Mouse (Mus musculus) lung, postnatal 0 days (tissue): Measurements from ENCODE around the gene Ulk2. TPM values are rescaled to one million over a fixed set of nuclear protein-coding genes. Genes with fewer than 3 reads are reported as not detected.

Experiments
- ATAC-seq: fragments of 200-750 bp; cut with Nextera tagmentation; 2 replicates; pipeline ENCODE4 v1.8.0; 2017; ENCODE audit warnings: moderate library complexity
- DNase-seq: peaks from one replicate; pipeline ENCODE4 v3.0.0-alpha.2; 2016; ENCODE audit warnings: low spot score
- H3K27ac ChIP-seq: fragments of 300-500 bp; sonication (generic); 2 replicates; pipeline ENCODE4 v1.5.1; 2014; ENCODE audit warnings: antibody characterized with exemption, mild to moderate bottlenecking, low read length, mixed read lengths
- H3K27me3 ChIP-seq: fragments of 300-500 bp; sonication (generic); replicated peaks from 2 replicates; pipeline ENCODE4 v1.6.1; 2014; ENCODE audit warnings: low read length, mixed read lengths; ENCODE audit not compliant: insufficient read depth
- H3K36me3 ChIP-seq: fragments of 300-500 bp; sonication (generic); 2 replicates; pipeline ENCODE4 v1.6.1; 2014; ENCODE audit warnings: low read length, mixed read lengths; ENCODE audit not compliant: insufficient read depth
- H3K4me1 ChIP-seq: fragments of 300-500 bp; sonication (generic); 2 replicates; pipeline ENCODE4 v1.6.1; 2014; ENCODE audit warnings: antibody characterized with exemption, low read depth, low read length, mixed read lengths; ENCODE audit not compliant: insufficient read depth
- H3K4me2 ChIP-seq: fragments of 300-500 bp; sonication (generic); replicated peaks from 2 replicates; pipeline ENCODE4 v1.6.1; 2014; ENCODE audit warnings: low read depth, mild to moderate bottlenecking, low read length, moderate library complexity, mixed read lengths
- H3K4me3 ChIP-seq: fragments of 300-500 bp; sonication (generic); 2 replicates; pipeline ENCODE4 v1.5.1; 2014; ENCODE audit warnings: low read depth, low read length
- H3K9ac ChIP-seq: fragments of 300-500 bp; sonication (generic); replicated peaks from 2 replicates; pipeline ENCODE4 v1.6.1; 2014; ENCODE audit warnings: low read depth, mild to moderate bottlenecking
- H3K9me3 ChIP-seq: fragments of 300-500 bp; sonication (generic); 2 replicates; pipeline ENCODE4 v1.6.1; 2016; ENCODE audit warnings: low read length, mixed read lengths
- CTCF ChIP-seq: IDR thresholded peaks from 2 replicates; pipeline ENCODE4 v1.5.1; 2016; ENCODE audit warnings: antibody characterized with exemption, mild to moderate bottlenecking
- EP300 ChIP-seq: IDR thresholded peaks from 2 replicates; pipeline ENCODE4 v1.6.1; 2016; ENCODE audit warnings: antibody characterized with exemption, mild to moderate bottlenecking, control low read depth
- WGBS: fragments of 180-500 bp; shearing (Covaris S2); extraction: QIAGEN DNeasy Blood & Tissue Kit; methylation state at CpG from one replicate; pipeline ENCODE4 v1.1.7; 2014; 5-methylcytosine and 5-hydroxymethylcytosine counted together
- polyA plus RNA-seq: library from polyadenylated mRNA; unstranded; fragments of >200 nt; fragmentation: Nextera tagmentation; extraction: Ambion mirVana; gene quantifications from 2 replicates; pipeline ENCODE4 v1.2.1, GENCODE M21; 2015

Gene Ulk2
- polyA plus RNA-seq, 1 experiment from 2014 or later, result 10.9 TPM

DNA sequence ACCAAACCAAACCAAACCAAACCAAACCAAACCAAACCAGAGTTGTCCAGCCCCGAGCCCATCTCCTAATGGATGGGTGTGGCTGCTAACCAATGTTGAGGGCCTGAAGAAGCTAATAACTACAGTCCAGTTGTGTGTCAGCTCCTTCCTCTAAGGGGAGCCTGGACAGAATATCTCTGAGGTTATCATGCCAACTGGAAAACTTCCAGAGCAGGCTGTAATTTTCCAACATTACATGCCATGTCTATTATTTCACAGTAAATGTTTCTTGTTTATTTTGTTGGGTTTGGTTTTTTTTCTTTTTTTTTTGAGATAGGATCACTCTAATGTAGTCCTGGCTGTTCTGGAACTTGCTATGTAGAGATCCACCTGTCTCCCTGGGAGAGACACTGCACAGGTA, 4.4 kb upstream of the Ulk2 start:
- H3K27ac ChIP-seq, result no peak overlapping the region
- no peaks in the 10 kb centered on the region for H3K36me3 ChIP-seq
- 54% methylated on average over 1 of the region's 1 CpGs for WGBS
- H3K4me2 ChIP-seq, result no peak overlapping the region
- 0 out of 2 replicates have a peak, but pooled peaks cover 3% of the 10 kb centered on the region for H3K4me1 ChIP-seq
- TF ChIP-seq EP300, result no peak
- TF ChIP-seq CTCF, result no peak
- H3K9me3 ChIP-seq, result no peaks in the 10 kb centered on the region
- no peak overlapping the region for H3K4me3 ChIP-seq
- no peak overlapping the region for H3K9ac ChIP-seq
- H3K27me3 ChIP-seq, result no peaks in the 10 kb centered on the region
- ATAC-seq (no peak), DNase-seq (no peak)

GRCm38 (mm10) chr11:61855539-61855938, 666 bp upstream of the Ulk2 start:
- Histone ChIP-seq H3K27me3 (no peaks in the 10 kb centered on the region), H3K9ac (peak overlapping the region; percentile 97), H3K4me1 (0 out of 2 replicates have a peak, but pooled peaks cover 3% of the 10 kb centered on the region), H3K4me3 (peak overlapping the region; percentile 97), H3K4me2 (peak overlapping the region; percentile 80), H3K36me3 (no peaks in the 10 kb centered on the region), H3K27ac (0 out of 2 replicates have a peak overlapping the region, but pooled peaks have one; percentile 94), H3K9me3 (no peaks in the 10 kb centered on the region)
- TF ChIP-seq EP300 (no peak), CTCF (no peak)
- DNase-seq, result no peak
- WGBS, result 41% methylated on average over 6 of the region's 6 CpGs
- no peak for ATAC-seq

DNA sequence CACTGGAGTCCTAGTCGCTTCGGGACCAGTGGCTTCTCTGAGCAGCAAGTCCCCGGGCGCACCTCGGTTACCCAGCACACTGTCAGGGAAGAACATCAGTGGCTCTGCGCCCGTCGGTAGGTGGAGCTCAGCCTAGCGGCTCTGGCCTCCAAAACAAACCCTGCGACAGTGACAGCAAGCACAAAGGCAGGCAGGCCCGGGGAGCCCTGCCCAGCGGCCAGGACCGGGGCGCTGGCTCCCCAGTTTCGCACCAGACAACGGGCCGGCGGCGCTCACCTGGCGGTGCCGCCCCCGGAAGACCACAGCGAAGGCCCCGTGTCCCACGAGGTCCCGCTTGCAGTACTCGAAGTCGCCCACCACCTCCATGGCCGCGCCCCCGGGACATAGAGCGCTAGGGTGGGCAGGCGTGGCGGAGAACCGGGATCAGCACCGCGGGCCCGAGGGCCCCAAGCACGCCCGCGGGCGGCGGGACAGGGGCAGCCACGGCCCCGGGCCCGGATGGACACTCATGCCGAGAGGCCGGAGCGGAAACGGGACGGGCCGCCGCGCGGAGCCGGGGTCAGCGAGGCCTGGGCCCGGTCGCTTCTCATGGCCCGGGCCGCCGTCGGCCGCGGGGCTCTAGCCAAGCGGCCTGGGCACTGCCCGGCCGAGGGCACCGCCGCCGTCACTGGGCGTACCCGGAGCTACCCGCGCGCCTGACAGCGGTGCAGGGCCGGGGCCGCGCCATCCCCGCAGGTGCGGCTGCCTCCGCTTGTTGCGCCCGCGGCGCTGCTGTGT, 474 bp downstream of the Ulk2 start:
- TF ChIP-seq CTCF, result peak; percentile 74
- no peak for TF ChIP-seq EP300
- peak overlapping the region; percentile 80 for H3K4me2 ChIP-seq
- H3K4me1 ChIP-seq, result 0 out of 2 replicates have a peak, but pooled peaks cover 3% of the 10 kb centered on the region
- WGBS, result 1% methylated on average over 75 of the region's 87 CpGs
- peak overlapping the region; percentile 97 for H3K9ac ChIP-seq
- peak overlapping the region; percentile 94 for H3K27ac ChIP-seq
- no peaks in the 10 kb centered on the region for H3K9me3 ChIP-seq
- H3K36me3 ChIP-seq, result no peaks in the 10 kb centered on the region
- ATAC-seq (peak; percentile 81), DNase-seq (peak; percentile 90)
- H3K4me3 ChIP-seq, result peak overlapping the region; percentile 97
- H3K27me3 ChIP-seq, result no peaks in the 10 kb centered on the region

DNA sequence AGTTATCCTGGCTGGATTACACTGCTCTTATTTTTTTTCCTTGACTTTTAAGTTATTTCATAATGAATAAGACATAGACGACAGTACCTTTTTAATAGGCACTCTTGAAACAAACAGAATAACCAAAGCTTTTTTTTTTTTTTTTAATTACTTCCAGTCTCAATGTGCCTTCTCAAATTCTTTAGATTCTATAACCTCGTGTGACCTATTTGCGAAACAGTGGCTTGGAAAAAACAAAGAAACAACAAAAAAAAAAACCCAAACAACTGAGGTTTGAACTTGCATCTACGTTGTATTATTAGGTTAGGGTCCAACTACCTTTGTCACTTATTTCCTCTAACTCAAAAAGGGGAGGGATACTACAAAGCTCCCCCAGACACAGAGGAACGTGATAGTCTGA, 1.2 kb downstream of the Ulk2 start:
- H3K9me3 ChIP-seq, result no peaks in the 10 kb centered on the region
- H3K27me3 ChIP-seq, result no peaks in the 10 kb centered on the region
- H3K4me2 ChIP-seq, result peak overlapping the region; percentile 80
- H3K4me3 ChIP-seq, result peak overlapping the region; percentile 97
- ATAC-seq (no peak), DNase-seq (no peak)
- TF ChIP-seq EP300 (0 out of 2 replicates have a peak, but pooled peaks have one; percentile 13), CTCF (no peak)
- H3K36me3 ChIP-seq, result no peaks in the 10 kb centered on the region
- WGBS, result 9% methylated on average over 5 of the region's 5 CpGs
- peak overlapping the region; percentile 97 for H3K9ac ChIP-seq
- H3K4me1 ChIP-seq, result 0 out of 2 replicates have a peak, but pooled peaks cover 3% of the 10 kb centered on the region
- peak overlapping the region; percentile 94; the same call in 1 of the 2 replicates for H3K27ac ChIP-seq

GRCm38 (mm10) chr11:61852916-61853315, 2.0 kb downstream of the Ulk2 start:
- Histone ChIP-seq H3K4me2 (no peak overlapping the region), H3K4me1 (0 out of 2 replicates have a peak, but pooled peaks cover 3% of the 10 kb centered on the region), H3K9me3 (no peaks in the 10 kb centered on the region), H3K27me3 (no peaks in the 10 kb centered on the region), H3K36me3 (no peaks in the 10 kb centered on the region), H3K27ac (no peak overlapping the region), H3K9ac (no peak overlapping the region), H3K4me3 (no peak overlapping the region)
- DNase-seq (no peak), ATAC-seq (no peak)
- TF ChIP-seq EP300 (no peak), CTCF (no peak)

GRCm38 (mm10) chr11:61851195-61851594, 3.7 kb downstream of the Ulk2 start:
- no peaks in the 10 kb centered on the region for H3K9me3 ChIP-seq
- ATAC-seq, result no peak
- no peak overlapping the region for H3K27ac ChIP-seq
- H3K4me1 ChIP-seq, result 0 out of 2 replicates have a peak, but pooled peaks cover 3% of the 10 kb centered on the region
- no peak overlapping the region for H3K4me3 ChIP-seq
- DNase-seq, result no peak
- TF ChIP-seq CTCF, result no peak
- H3K27me3 ChIP-seq, result no peaks in the 10 kb centered on the region
- no peak overlapping the region for H3K4me2 ChIP-seq
- 79% methylated on average over 3 of the region's 3 CpGs for WGBS
- no peak overlapping the region for H3K9ac ChIP-seq
- H3K36me3 ChIP-seq, result no peaks in the 10 kb centered on the region
